ENCODE assay signal across 11 mouse cellular contexts in the genomic region with DNA sequence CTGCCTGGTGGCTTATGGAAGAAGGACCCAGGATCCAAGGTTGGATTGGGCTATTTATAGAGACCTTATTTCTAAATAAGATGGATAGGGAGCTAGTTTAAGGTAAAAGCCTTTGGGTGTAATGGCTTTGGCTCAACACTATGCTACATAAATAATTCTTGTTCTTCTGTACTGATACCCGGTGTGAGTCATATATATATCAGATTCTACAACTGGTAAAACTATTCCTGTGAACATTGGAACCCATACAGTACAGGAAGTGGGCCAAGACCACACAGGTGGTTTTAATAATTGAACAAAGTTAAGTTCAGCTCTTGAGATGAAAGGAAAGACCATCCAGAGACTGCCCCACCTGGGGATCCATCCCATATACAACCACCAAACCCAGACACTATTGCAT. TPM values are rescaled to one million over a fixed set of nuclear protein-coding genes. Genes with fewer than 3 reads are reported as not detected.
DNase-seq lines count a peak whose midpoint lies in the region; ATAC-seq and TF ChIP-seq lines count a peak whose summit lies in the region.
"Had no signal": no experiment of that assay in that cellular context is flagged by ENCODE, and none has a peak within 500 bp of the region (broad histone marks: within the 10 kb centered on the region; RNA-seq: fewer than 3 reads in every experiment).

No protein-coding gene starts in this region.

- no peaks in the 10 kb centered on the region for H3K27me3 ChIP-seq in embryonic facial prominence, embryonic 12.5 days
- no peaks in the 10 kb centered on the region for H3K27me3 ChIP-seq in forebrain, embryonic 14.5 days (replicated peaks; ENCODE audit: control insufficient read depth, insufficient read depth, low read length)
- H3K27me3 ChIP-seq in midbrain, embryonic 12.5 days = no peaks in the 10 kb centered on the region

- H3K27ac ChIP-seq in layer of hippocampus, adult 2 months = no peak overlapping the region
- no peak overlapping the region for H3K27ac ChIP-seq in embryonic facial prominence, embryonic 12.5 days
- no peak overlapping the region for H3K27ac ChIP-seq in forebrain, embryonic 14.5 days (ENCODE audit: low read depth, low read length)
- H3K27ac ChIP-seq in midbrain, embryonic 12.5 days (replicated peaks) = no peak overlapping the region

- ATAC-seq in embryonic facial prominence, embryonic 12.5 days (ENCODE audit: insufficient number of reproducible peaks, insufficient read depth, low FRiP score, low TSS enrichment) = peak; percentile 58; the same call in 1 of the 2 replicates
- peak; percentile 22 for ATAC-seq in forebrain, embryonic 14.5 days
- ATAC-seq in midbrain, embryonic 12.5 days (ENCODE audit: low FRiP score, low read depth) = peak; percentile 27; the same call in 1 of the 2 replicates

- H3K4me3 ChIP-seq in layer of hippocampus, adult 2 months = peak overlapping the region; percentile 91; the same call in 1 of the 2 replicates
- H3K4me3 ChIP-seq in embryonic facial prominence, embryonic 12.5 days = no peak overlapping the region
- H3K4me3 ChIP-seq in forebrain, embryonic 14.5 days (ENCODE audit: low read depth, low read length) = no peak overlapping the region
- no peak overlapping the region for H3K4me3 ChIP-seq in midbrain, embryonic 12.5 days

- 0 out of 2 replicates have a peak, but pooled peaks cover 2% of the 10 kb centered on the region for H3K36me3 ChIP-seq in embryonic facial prominence, embryonic 12.5 days
- 0 out of 2 replicates have a peak, but pooled peaks cover 2% of the 10 kb centered on the region for H3K36me3 ChIP-seq in forebrain, embryonic 14.5 days (ENCODE audit: control insufficient read depth, insufficient read depth, low read length)
- no peaks in the 10 kb centered on the region; the same call in 1 of the 2 replicates for H3K36me3 ChIP-seq in midbrain, embryonic 12.5 days

- no peak for DNase-seq in layer of hippocampus, adult 2 months (ENCODE audit: low spot score in 2 of 2)
- no peak for DNase-seq in layer of hippocampus, postnatal 10 days (ENCODE audit: low spot score in 2 of 2)
- no peak for DNase-seq in forebrain, embryonic 14.5 days (ENCODE audit: low spot score)
- DNase-seq in urinary bladder, postnatal 4 days (ENCODE audit: low spot score in 2 of 2) = no peak
- DNase-seq in gastrocnemius, postnatal 4 days (ENCODE audit: low spot score in 2 of 2) = no peak

- no peak overlapping the region for H3K4me2 ChIP-seq in embryonic facial prominence, embryonic 12.5 days (replicated peaks)
- no peak overlapping the region for H3K4me2 ChIP-seq in forebrain, embryonic 14.5 days (ENCODE audit: low read length)
- H3K4me2 ChIP-seq in midbrain, embryonic 12.5 days (replicated peaks) = peak overlapping the region; percentile 68; the same call in 1 of the 2 replicates

- H3K4me1 ChIP-seq in embryonic facial prominence, embryonic 12.5 days = peaks cover 7% of the 10 kb centered on the region; the same call in 1 of the 2 replicates
- H3K4me1 ChIP-seq in forebrain, embryonic 14.5 days (ENCODE audit: control insufficient read depth, insufficient read depth, low read length) = peaks cover 8% of the 10 kb centered on the region
- H3K4me1 ChIP-seq in midbrain, embryonic 12.5 days = peaks cover 8% of the 10 kb centered on the region

- no peaks in the 10 kb centered on the region for H3K9me3 ChIP-seq in embryonic facial prominence, embryonic 12.5 days
- no peaks in the 10 kb centered on the region for H3K9me3 ChIP-seq in forebrain, embryonic 14.5 days (replicated peaks; ENCODE audit: control insufficient read depth, low read length)
- H3K9me3 ChIP-seq in midbrain, embryonic 12.5 days = no peaks in the 10 kb centered on the region

- WGBS in embryonic facial prominence, embryonic 12.5 days = 91% methylated on average over 1 of the region's 1 CpGs
- 89% methylated on average over 1 of the region's 1 CpGs for WGBS in forebrain, embryonic 14.5 days
- 78% methylated on average over 1 of the region's 1 CpGs for WGBS in midbrain, embryonic 12.5 days

- no peak overlapping the region for H3K9ac ChIP-seq in embryonic facial prominence, embryonic 12.5 days
- no peak overlapping the region for H3K9ac ChIP-seq in forebrain, embryonic 14.5 days (ENCODE audit: low read length)
- H3K9ac ChIP-seq in midbrain, embryonic 12.5 days (replicated peaks) = no peak overlapping the region

- TF ChIP-seq CTCF in layer of hippocampus, adult 2 months (conservative IDR thresholded peaks at IDR 0.05) = no peak

RNA-seq across cellular contexts. Expression of gene Zfp58, which starts 0.6 kb away (rescaled TPM):
- total RNA-seq in layer of hippocampus, adult 2 months (2021) = 1 to 10 TPM; 9.2 to 9.3 TPM
- total RNA-seq in layer of hippocampus, postnatal 10 days (2021) = 1 to 10 TPM; 5.8 to 8.0 TPM
- 22.5 and 24.0 TPM in 2 replicates for polyA plus RNA-seq in embryonic facial prominence, embryonic 12.5 days (2016; fragmentation: Nextera tagmentation; extraction: Ambion mirVana)
- polyA plus RNA-seq in forebrain, embryonic 14.5 days (2014; fragmentation: Nextera tagmentation; extraction: Ambion mirVana) = 12.2 and 14.8 TPM in 2 replicates
- polyA plus RNA-seq in midbrain, embryonic 12.5 days (2016; fragmentation: Nextera tagmentation; extraction: Ambion mirVana) = 16.7 and 16.8 TPM in 2 replicates
- 1 to 10 TPM; 4.4 to 5.8 TPM for total RNA-seq in gastrocnemius, postnatal 4 days (2021)

RNA-seq across cellular contexts. Expression of gene Zfp874b, which starts 16.9 kb away (rescaled TPM):
- total RNA-seq in layer of hippocampus, adult 2 months (2021) = 10 to 100 TPM; 15.1 to 15.7 TPM
- total RNA-seq in layer of hippocampus, postnatal 10 days (2021) = 10 to 100 TPM; 13.7 to 15.7 TPM
- polyA plus RNA-seq in embryonic facial prominence, embryonic 12.5 days (2016; fragmentation: Nextera tagmentation; extraction: Ambion mirVana) = 2.9 and 3.8 TPM in 2 replicates
- 3.4 and 3.8 TPM in 2 replicates for polyA plus RNA-seq in forebrain, embryonic 14.5 days (2014; fragmentation: Nextera tagmentation; extraction: Ambion mirVana)
- polyA plus RNA-seq in midbrain, embryonic 12.5 days (2016; fragmentation: Nextera tagmentation; extraction: Ambion mirVana) = 2.0 and 2.7 TPM in 2 replicates
- total RNA-seq in gastrocnemius, postnatal 4 days (2021) = 1 to 10 TPM; 5.5 to 6.4 TPM

RNA-seq across cellular contexts. Expression of gene Gm26965, which starts 25.0 kb away (rescaled TPM):
- 1 to 10 TPM in 1 of 2 experiments, not detected in 1; 1.5 TPM for total RNA-seq in layer of hippocampus, adult 2 months (2021)
- under 1 TPM in 1 of 2 experiments, not detected in 1; 0.87 TPM for total RNA-seq in layer of hippocampus, postnatal 10 days (2021)
- not detected in 2 replicates for polyA plus RNA-seq in embryonic facial prominence, embryonic 12.5 days (2016; fragmentation: Nextera tagmentation; extraction: Ambion mirVana)
- polyA plus RNA-seq in forebrain, embryonic 14.5 days (2014; fragmentation: Nextera tagmentation; extraction: Ambion mirVana) = 0.33 TPM in 1 of 2 replicates, not detected in the other
- polyA plus RNA-seq in midbrain, embryonic 12.5 days (2016; fragmentation: Nextera tagmentation; extraction: Ambion mirVana) = 0.22 and 0.46 TPM in 2 replicates
- total RNA-seq in gastrocnemius, postnatal 4 days (2021) = not detected
- total RNA-seq: heart, adult 18-20 months; liver, adult 2 months had no signal
- polyA plus RNA-seq: brain, embryonic 14.5 days; liver, adult 2 months; thymus, adult 2 months had no signal

RNA-seq across cellular contexts. Expression of gene Zfp87, which starts 25.1 kb away (rescaled TPM):
- total RNA-seq in layer of hippocampus, adult 2 months (2021) = 10 to 100 TPM; 19.8 to 23.4 TPM
- total RNA-seq in layer of hippocampus, postnatal 10 days (2021) = 10 to 100 TPM; 21.8 to 24.5 TPM
- polyA plus RNA-seq in embryonic facial prominence, embryonic 12.5 days (2016; fragmentation: Nextera tagmentation; extraction: Ambion mirVana) = 25.0 and 25.2 TPM in 2 replicates
- polyA plus RNA-seq in forebrain, embryonic 14.5 days (2014; fragmentation: Nextera tagmentation; extraction: Ambion mirVana) = 46.7 and 48.8 TPM in 2 replicates
- polyA plus RNA-seq in midbrain, embryonic 12.5 days (2016; fragmentation: Nextera tagmentation; extraction: Ambion mirVana) = 32.7 and 36.7 TPM in 2 replicates
- 1 to 10 TPM; 8.4 to 8.6 TPM for total RNA-seq in gastrocnemius, postnatal 4 days (2021)

RNA-seq across cellular contexts. Expression of gene Zfp874a, which starts 49.5 kb away (rescaled TPM):
- 10 to 100 TPM; 11.8 TPM for total RNA-seq in layer of hippocampus, adult 2 months (2021)
- total RNA-seq in layer of hippocampus, postnatal 10 days (2021) = 10 to 100 TPM; 10.8 to 11.2 TPM
- 9.5 and 10.4 TPM in 2 replicates for polyA plus RNA-seq in embryonic facial prominence, embryonic 12.5 days (2016; fragmentation: Nextera tagmentation; extraction: Ambion mirVana)
- 7.6 and 9.6 TPM in 2 replicates for polyA plus RNA-seq in forebrain, embryonic 14.5 days (2014; fragmentation: Nextera tagmentation; extraction: Ambion mirVana)
- polyA plus RNA-seq in midbrain, embryonic 12.5 days (2016; fragmentation: Nextera tagmentation; extraction: Ambion mirVana) = 6.0 and 6.8 TPM in 2 replicates
- 1 to 10 TPM; 4.0 to 5.5 TPM for total RNA-seq in gastrocnemius, postnatal 4 days (2021)
